Mouse (Mus musculus): ENCODE measurements around the gene Gdf15.
A peak's percentile ranks its signal among the peaks of the same experiment; 100 is the strongest.

DNA sequence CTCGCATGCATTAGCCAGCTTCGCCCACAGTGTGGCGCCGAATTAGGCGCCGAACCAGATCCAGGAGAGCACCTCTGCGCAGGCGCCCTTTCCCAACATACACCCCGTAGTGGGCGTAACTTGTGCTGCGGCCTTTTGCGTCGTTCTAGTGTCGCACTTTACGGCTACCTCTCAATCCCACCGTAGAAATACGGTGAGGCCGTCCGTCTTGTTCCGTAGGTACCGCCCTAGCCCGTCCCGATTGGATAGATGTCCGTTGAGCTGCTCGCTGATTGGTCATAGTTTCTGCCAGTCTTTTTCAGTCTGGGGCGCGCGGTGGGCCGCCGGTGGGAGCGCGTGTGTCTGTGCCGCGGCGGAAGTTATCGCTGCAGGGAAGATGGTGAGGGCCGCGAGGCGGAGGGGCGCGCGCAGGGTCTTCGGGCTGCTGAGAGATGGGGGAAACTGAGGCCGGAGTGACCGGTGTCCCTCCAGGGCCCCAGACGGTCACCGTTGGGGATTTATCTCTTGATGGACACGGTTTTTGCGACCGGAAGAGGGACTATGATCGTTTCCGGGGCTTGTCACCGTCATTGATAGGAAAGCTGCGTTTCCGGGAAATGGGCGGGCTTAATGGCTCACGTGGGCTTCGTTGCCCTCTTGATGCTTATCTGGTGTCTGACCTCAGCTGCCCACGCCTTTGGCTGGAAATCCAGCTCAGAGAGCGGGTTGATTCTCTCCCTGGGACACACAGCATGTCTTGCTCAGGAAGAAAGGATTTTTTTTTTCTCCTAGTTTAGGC is 41.0 kb upstream of the Gdf15 start, which contains the start of gene Lsm4:
- TF ChIP-seq GATA1 (IDR thresholded peaks at IDR 0.05; ENCODE audit: low read length) (peak; percentile 78), TAL1 (IDR thresholded peaks at IDR 0.05; ENCODE audit: low read length) (no peak)
